Mouse (Mus musculus) ES-E14 (cell line): ENCODE data around the gene Spag9. TPM values are rescaled to one million over a fixed set of nuclear protein-coding genes. Genes with fewer than 3 reads are reported as not detected.

Experiments
- DNase-seq: peaks from one replicate; pipeline ENCODE4 v3.0.0-alpha.2; 2013; ENCODE audit warnings: low read depth, low spot score
- H3K27ac ChIP-seq: 2 replicates; pipeline ENCODE4 v1.5.1; 2012; ENCODE audit warnings: low read depth, mild to moderate bottlenecking, low read length, moderate library complexity, mixed read lengths; ENCODE audit not compliant: poor library complexity, insufficient read depth, severe bottlenecking
- H3K36me3 ChIP-seq: 2 replicates; pipeline ENCODE4 v1.6.1; 2012; ENCODE audit warnings: mild to moderate bottlenecking, low read length, moderate library complexity, mixed read lengths; ENCODE audit not compliant: control insufficient read depth, poor library complexity, insufficient read depth, severe bottlenecking
- H3K4me1 ChIP-seq, 2 experiments: fragments of 150-350 bp in 1 of 2; sonication (generic) in 1 of 2; 2 replicates each; pipeline ENCODE4 v1.6.1; 2012; ENCODE audit warnings: low read length in 2 of 2, mild to moderate bottlenecking in 1 of 2, mixed read lengths in 1 of 2; ENCODE audit not compliant: control insufficient read depth in 2 of 2, insufficient read depth in 2 of 2, poor library complexity in 1 of 2
- H3K4me3 ChIP-seq, 2 experiments: fragments of 150-350 bp in 1 of 2; sonication (generic) in 1 of 2; 2 replicates each; pipeline ENCODE4 v1.5.1; 2012; ENCODE audit warnings: low read length in 2 of 2, low read depth in 1 of 2, mild to moderate bottlenecking in 1 of 2, mixed read lengths in 1 of 2; ENCODE audit not compliant: insufficient read depth in 1 of 2, poor library complexity in 1 of 2, severe bottlenecking in 1 of 2
- H3K9ac ChIP-seq: 2 replicates; pipeline ENCODE4 v1.6.1; 2012; ENCODE audit warnings: low read depth, mild to moderate bottlenecking, low read length, mixed read lengths; ENCODE audit not compliant: poor library complexity, insufficient read depth, severe bottlenecking
- H3K9me3 ChIP-seq: fragments of 150-350 bp; sonication (generic); 2 replicates; pipeline ENCODE4 v1.6.1; 2012; ENCODE audit warnings: low read depth, mild to moderate bottlenecking, low read length; ENCODE audit not compliant: control insufficient read depth, insufficient read depth
- CHD2 ChIP-seq: IDR thresholded peaks from 2 replicates; pipeline ENCODE4 v1.6.1; 2014; ENCODE audit warnings: mild to moderate bottlenecking, low read depth, low read length, inconsistent platforms
- HCFC1 ChIP-seq: IDR thresholded peaks from 2 replicates; pipeline ENCODE4 v1.6.1; 2012; ENCODE audit warnings: low read length, inconsistent platforms, borderline replicate concordance; ENCODE audit not compliant: insufficient read depth
- MAFK ChIP-seq: IDR thresholded peaks from 2 replicates; pipeline ENCODE4 v1.6.1; 2014; ENCODE audit warnings: mild to moderate bottlenecking, low read depth, low read length, inconsistent platforms; ENCODE audit not compliant: insufficient read depth
- ZC3H11A ChIP-seq: IDR thresholded peaks from 2 replicates; pipeline ENCODE4 v1.6.1; 2012; ENCODE audit warnings: low read depth, mild to moderate bottlenecking, inconsistent platforms, low read length, borderline replicate concordance
- ZNF384 ChIP-seq: IDR thresholded peaks from 2 replicates; pipeline ENCODE4 v1.6.1; 2012; ENCODE audit warnings: low read depth, low read length, inconsistent platforms
- in situ Hi-C, 2 experiments: fragments of 600-800 bp; cut with MboI; formaldehyde crosslinking; loops; one replicate each; pipeline ENCODE4 v1.15.1; 2025; ENCODE audit warnings: low sequenced_read_pairs in 2 of 2, inconsistent platforms in 1 of 2; ENCODE audit not compliant: unreplicated experiment in 2 of 2
- total RNA-seq: library from RNA; depleted of rRNA; stranded (reverse); fragments of 300-350 nt; gene quantifications from 2 replicates; pipeline ENCODE4 v1.2.3, GENCODE M21; 2012

Spag9 gene
- total RNA-seq, 1 experiment: 20.9 TPM

DNA sequence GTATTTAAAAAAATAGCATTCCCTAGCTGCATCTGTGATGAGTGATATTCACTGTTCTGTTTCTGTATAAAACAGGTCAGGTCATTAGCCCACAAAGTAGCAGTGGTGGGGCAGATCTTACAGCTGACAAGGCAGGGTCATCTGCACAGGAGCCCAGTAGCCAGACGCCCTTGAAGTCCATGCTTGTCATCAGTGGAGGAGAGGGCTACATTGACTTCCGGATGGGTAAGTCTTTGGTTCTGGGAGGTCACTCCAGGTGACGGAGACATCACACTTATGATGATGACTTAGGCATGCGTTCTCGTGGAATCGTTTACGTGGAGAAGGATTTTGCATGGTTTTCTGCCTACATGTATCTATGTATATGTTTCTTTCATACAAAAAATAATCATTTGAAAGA lies 120.8 kb downstream of the Spag9 start:
- TF ChIP-seq ZNF384 (no peak), ZC3H11A (no peak), CHD2 (no peak), HCFC1 (no peak), MAFK (no peak)
- no peaks in the 10 kb centered on the region for H3K4me1 ChIP-seq
- H3K4me3 ChIP-seq: no peak overlapping the region
- no peak for DNase-seq
- in situ Hi-C loops: no loop called here
- no peaks in the 10 kb centered on the region for H3K9me3 ChIP-seq
- no peaks in the 10 kb centered on the region for H3K36me3 ChIP-seq
- no peak overlapping the region for H3K9ac ChIP-seq
- H3K27ac ChIP-seq: no peak overlapping the region

DNA sequence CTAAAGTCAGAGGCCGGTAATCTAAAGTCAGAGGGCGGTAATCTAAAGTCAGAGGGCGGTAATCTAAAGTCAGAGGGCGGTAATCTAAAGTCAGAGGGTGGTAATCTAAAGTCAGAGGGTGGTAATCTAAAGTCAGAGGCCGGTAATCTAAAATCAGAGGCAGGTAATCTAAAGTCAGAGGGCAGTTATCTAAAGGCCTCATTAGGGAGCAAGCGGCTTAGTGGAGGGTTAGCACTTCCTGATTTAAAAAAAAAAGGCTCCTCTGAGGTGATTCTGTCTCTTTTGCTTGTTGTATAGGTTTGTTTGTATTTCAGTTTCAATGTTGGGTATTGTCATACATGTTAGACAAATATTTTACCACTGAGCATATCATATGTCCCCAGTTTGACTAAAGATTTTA lies 121.9 kb downstream of the Spag9 start:
- H3K27ac ChIP-seq: no peak overlapping the region
- H3K9ac ChIP-seq: no peak overlapping the region
- no peaks in the 10 kb centered on the region for H3K9me3 ChIP-seq
- TF ChIP-seq MAFK (no peak), HCFC1 (no peak), CHD2 (no peak), ZC3H11A (no peak), ZNF384 (no peak)
- DNase-seq: no peak
- in situ Hi-C loops: no loop called here
- no peaks in the 10 kb centered on the region for H3K4me1 ChIP-seq
- H3K36me3 ChIP-seq: no peaks in the 10 kb centered on the region
- no peak overlapping the region for H3K4me3 ChIP-seq

DNA sequence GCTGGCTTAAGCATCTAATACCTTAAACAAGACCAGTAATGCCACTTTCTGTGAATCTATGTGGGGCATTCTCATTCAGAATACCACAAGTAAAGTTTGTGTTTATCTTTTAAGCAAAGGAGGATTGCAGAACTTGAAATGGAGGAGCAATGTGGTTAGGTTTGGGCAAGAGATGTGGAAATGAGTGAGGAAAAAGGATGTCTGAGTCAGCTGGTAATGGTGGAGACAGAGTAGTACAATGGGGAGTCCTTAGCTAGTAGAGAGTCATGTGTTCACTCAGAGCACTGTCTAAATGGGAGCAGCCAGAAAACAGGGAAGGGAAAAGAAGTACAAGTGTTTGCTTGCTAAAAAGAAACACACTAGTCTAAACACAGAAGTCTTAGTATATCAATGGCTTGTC lies 122.7 kb downstream of the Spag9 start:
- Histone ChIP-seq H3K9me3 (no peaks in the 10 kb centered on the region), H3K4me1 (no peaks in the 10 kb centered on the region), H3K27ac (no peak overlapping the region), H3K9ac (no peak overlapping the region), H3K4me3 (no peak overlapping the region), H3K36me3 (no peaks in the 10 kb centered on the region)
- no peak for DNase-seq
- in situ Hi-C loops: no loop called here
- TF ChIP-seq HCFC1: no peak
- TF ChIP-seq ZNF384: no peak
- TF ChIP-seq CHD2: no peak
- TF ChIP-seq MAFK: no peak
- TF ChIP-seq ZC3H11A: no peak

DNA sequence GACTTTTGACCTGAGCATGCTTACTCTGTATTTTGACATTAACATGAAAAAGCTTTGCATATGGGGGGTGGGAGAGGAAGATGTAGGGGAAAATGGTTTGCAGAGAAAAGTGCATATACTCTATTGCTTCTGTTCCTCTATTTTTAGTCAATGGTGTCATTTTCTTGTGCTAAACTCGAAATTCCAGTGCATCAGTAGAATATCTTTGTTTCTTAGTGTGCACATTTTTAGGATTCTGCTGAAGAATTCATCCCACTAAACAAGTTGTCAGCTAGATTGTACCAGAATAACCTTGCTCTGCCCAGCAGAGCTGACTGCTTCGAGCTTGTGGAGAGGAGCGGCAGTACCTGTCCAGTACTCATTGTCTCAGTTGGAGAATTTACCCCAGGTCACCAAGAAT lies 124.8 kb downstream of the Spag9 start:
- DNase-seq: no peak
- TF ChIP-seq HCFC1: no peak
- no peak for TF ChIP-seq CHD2
- TF ChIP-seq ZC3H11A: no peak
- no peak for TF ChIP-seq MAFK
- TF ChIP-seq ZNF384: no peak
- Histone ChIP-seq H3K27ac (no peak overlapping the region), H3K4me1 (no peaks in the 10 kb centered on the region), H3K4me3 (no peak overlapping the region), H3K9me3 (no peaks in the 10 kb centered on the region), H3K36me3 (no peaks in the 10 kb centered on the region), H3K9ac (no peak overlapping the region)
- in situ Hi-C loops: loop anchor here in 1 of 2 experiments (10.0 kb wide), 1 partner anchor 154 kb away; no protein-coding TSS in a partner anchor

DNA sequence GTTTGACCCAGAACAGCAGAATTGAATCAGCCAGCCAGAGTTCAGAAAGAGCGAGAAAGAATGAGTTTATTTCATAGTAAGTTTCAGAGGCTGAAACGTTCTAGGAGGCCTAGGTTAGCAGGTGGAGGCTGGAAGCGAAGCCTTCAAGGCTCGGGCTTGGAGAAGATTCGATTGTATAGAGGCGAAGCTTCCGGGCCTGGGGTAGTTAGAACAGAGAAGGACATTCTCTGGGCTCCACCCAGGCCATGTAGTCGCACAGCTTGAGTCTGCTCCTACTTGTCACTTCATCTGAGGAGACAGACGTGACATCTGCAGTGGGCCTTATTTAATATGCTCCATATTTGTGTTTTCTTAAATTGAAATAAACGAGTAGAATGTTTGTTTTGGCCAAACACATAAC lies 125.6 kb downstream of the Spag9 start:
- in situ Hi-C loops: loop anchor here in 1 of 2 experiments (10.0 kb wide), 1 partner anchor 153 kb away; no protein-coding TSS in a partner anchor
- Histone ChIP-seq H3K27ac (no peak overlapping the region), H3K9me3 (no peaks in the 10 kb centered on the region), H3K9ac (no peak overlapping the region), H3K4me3 (no peak overlapping the region), H3K36me3 (no peaks in the 10 kb centered on the region), H3K4me1 (no peaks in the 10 kb centered on the region)
- DNase-seq: no peak
- TF ChIP-seq HCFC1 (no peak), ZNF384 (no peak), MAFK (no peak), CHD2 (no peak), ZC3H11A (no peak)
